In the genomic region with DNA sequence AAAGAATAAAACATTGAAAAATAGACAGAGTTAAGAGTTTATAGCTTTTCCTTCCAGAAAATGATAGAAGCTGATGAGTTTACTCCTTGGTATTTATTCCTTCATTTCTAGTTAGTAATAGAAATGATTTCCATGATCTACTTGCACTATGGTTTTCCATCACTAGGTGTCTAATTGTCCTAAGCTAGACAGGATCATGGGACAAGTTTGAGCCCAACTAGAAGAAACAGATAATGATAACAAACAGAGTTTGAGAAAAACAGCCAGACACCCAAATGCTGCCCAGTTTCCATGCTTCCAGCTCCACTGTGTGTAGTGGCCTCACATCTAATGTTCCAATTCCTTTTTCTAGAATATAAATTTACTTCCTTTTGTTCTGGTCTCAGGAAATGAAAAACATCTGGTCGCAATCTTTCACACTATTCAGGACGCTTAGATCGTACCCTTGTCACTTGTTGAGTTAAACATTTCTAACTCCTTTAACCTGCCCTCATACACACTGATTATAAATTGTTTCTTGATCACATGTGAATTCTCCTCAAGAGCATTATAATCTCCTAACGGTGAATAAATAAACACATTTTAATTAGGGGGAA, we compare ENCODE assay signal across 12 mouse cellular contexts.
A peak's percentile ranks its signal among the peaks of the same experiment; 100 is the strongest.
DNase-seq lines count a peak whose midpoint lies in the region; ATAC-seq and TF ChIP-seq lines count a peak whose summit lies in the region.
"Had no signal": no experiment of that assay in that cellular context is flagged by ENCODE, and none has a peak within 500 bp of the region (broad histone marks: within the 10 kb centered on the region; RNA-seq: fewer than 3 reads in every experiment).

No protein-coding gene starts in this region.

- no peak for DNase-seq in lung, postnatal 0 days (ENCODE audit: low spot score)
- DNase-seq in lung, postnatal 14 days: no peak
- peak; percentile 6 for DNase-seq in fibroblast of lung, adult 2 months (ENCODE audit: low read depth)
- DNase-seq in mesoderm, embryonic 11.5 days (ENCODE audit: low read depth, low spot score): peak; percentile 25
- DNase-seq in thymus, adult 2 months: no peak
- DNase-seq: adrenal gland, postnatal 10 days; cerebellum, adult 18-20 months; kidney, adult 18-20 months had no signal

- H3K4me3 ChIP-seq in intestine, postnatal 0 days (ENCODE audit: low read depth, low read length): no peak overlapping the region
- no peak overlapping the region for H3K4me3 ChIP-seq in intestine, embryonic 16.5 days (ENCODE audit: low read length)
- H3K4me3 ChIP-seq in lung, postnatal 0 days (ENCODE audit: low read depth, low read length): no peak overlapping the region
- no peak overlapping the region for H3K4me3 ChIP-seq in thymus, adult 2 months (ENCODE audit: control insufficient read depth, insufficient read depth, low read length)

- TF ChIP-seq POLR2A in thymus, adult 2 months (IDR thresholded peaks at IDR 0.05; ENCODE audit: control insufficient read depth, extremely low read depth, insufficient read depth, low read length, poor library complexity): no peak

- 63% methylated on average over 4 of the region's 4 CpGs for WGBS in intestine, postnatal 0 days
- 36% methylated on average over 4 of the region's 4 CpGs for WGBS in intestine, embryonic 16.5 days
- WGBS in lung, postnatal 0 days: 36% methylated on average over 4 of the region's 4 CpGs
- 36% methylated on average over 4 of the region's 4 CpGs for WGBS in thymus, adult 2 months

- H3K9ac ChIP-seq in intestine, postnatal 0 days (ENCODE audit: low read depth, low read length): no peak overlapping the region
- H3K9ac ChIP-seq in intestine, embryonic 16.5 days (ENCODE audit: low read depth, low read length): no peak overlapping the region
- H3K9ac ChIP-seq in lung, postnatal 0 days (replicated peaks; ENCODE audit: low read depth): no peak overlapping the region

- H3K9me3 ChIP-seq in intestine, postnatal 0 days (ENCODE audit: control insufficient read depth): no peaks in the 10 kb centered on the region
- H3K9me3 ChIP-seq in intestine, embryonic 16.5 days (ENCODE audit: control insufficient read depth, low read length): no peaks in the 10 kb centered on the region
- no peaks in the 10 kb centered on the region for H3K9me3 ChIP-seq in lung, postnatal 0 days (ENCODE audit: low read length)

- TF ChIP-seq CTCF in intestine, postnatal 0 days (IDR thresholded peaks at IDR 0.05; ENCODE audit: low read depth): peak; percentile 30; the same call in 1 of the 2 replicates
- TF ChIP-seq CTCF in lung, postnatal 0 days (IDR thresholded peaks at IDR 0.05): peak; percentile 16; the same call in 1 of the 2 replicates
- no peak for TF ChIP-seq CTCF in thymus, adult 2 months (IDR thresholded peaks at IDR 0.05; ENCODE audit: borderline replicate concordance, control insufficient read depth, extremely low read depth, insufficient read depth, low read length, poor library complexity)

- no peaks in the 10 kb centered on the region for H3K27me3 ChIP-seq in intestine, postnatal 0 days (replicated peaks; ENCODE audit: control insufficient read depth, insufficient read depth, low read length)
- H3K27me3 ChIP-seq in intestine, embryonic 16.5 days (replicated peaks; ENCODE audit: control insufficient read depth, insufficient read depth, low read length): no peaks in the 10 kb centered on the region
- H3K27me3 ChIP-seq in lung, postnatal 0 days (replicated peaks; ENCODE audit: insufficient read depth, low read length): no peaks in the 10 kb centered on the region
- H3K27me3 ChIP-seq in thymus, adult 2 months (ENCODE audit: control insufficient read depth, insufficient read depth, low read length): no peaks in the 10 kb centered on the region

- H3K36me3 ChIP-seq in intestine, postnatal 0 days (ENCODE audit: control insufficient read depth, insufficient read depth): no peaks in the 10 kb centered on the region
- H3K36me3 ChIP-seq in intestine, embryonic 16.5 days (ENCODE audit: control insufficient read depth, insufficient read depth, low read length): no peaks in the 10 kb centered on the region
- no peaks in the 10 kb centered on the region for H3K36me3 ChIP-seq in lung, postnatal 0 days (ENCODE audit: insufficient read depth, low read length)
- no peaks in the 10 kb centered on the region for H3K36me3 ChIP-seq in thymus, adult 2 months (ENCODE audit: control insufficient read depth, insufficient read depth, low read length)

- no peak for TF ChIP-seq EP300 in lung, postnatal 0 days (IDR thresholded peaks at IDR 0.05)

- no peak for ATAC-seq in intestine, postnatal 0 days
- no peak for ATAC-seq in intestine, embryonic 16.5 days
- no peak for ATAC-seq in lung, postnatal 0 days
- ATAC-seq in megakaryocyte-erythroid progenitor cell, adult 5-6 weeks (replicated peaks; ENCODE audit: low FRiP score, low TSS enrichment, poor library complexity, severe bottlenecking): no peak
- ATAC-seq: CD4-positive, CD25-positive, alpha-beta regulatory T cell, adult 4 months had no signal

- no peak overlapping the region for H3K27ac ChIP-seq in intestine, postnatal 0 days (ENCODE audit: low read depth, low read length)
- no peak overlapping the region for H3K27ac ChIP-seq in intestine, embryonic 16.5 days (ENCODE audit: low read length)
- H3K27ac ChIP-seq in lung, postnatal 0 days (ENCODE audit: low read length): no peak overlapping the region
- no peak overlapping the region for H3K27ac ChIP-seq in thymus, adult 2 months (ENCODE audit: control insufficient read depth, insufficient read depth, low read length)

- H3K4me1 ChIP-seq in intestine, postnatal 0 days (replicated peaks; ENCODE audit: control insufficient read depth, insufficient read depth, low read length): no peaks in the 10 kb centered on the region
- no peaks in the 10 kb centered on the region for H3K4me1 ChIP-seq in intestine, embryonic 16.5 days (ENCODE audit: control insufficient read depth, insufficient read depth, low read length)
- no peaks in the 10 kb centered on the region for H3K4me1 ChIP-seq in lung, postnatal 0 days (ENCODE audit: insufficient read depth, low read depth, low read length)
- no peaks in the 10 kb centered on the region for H3K4me1 ChIP-seq in thymus, adult 2 months (replicated peaks; ENCODE audit: control insufficient read depth, insufficient read depth, low read length)

- H3K4me2 ChIP-seq in intestine, postnatal 0 days (replicated peaks; ENCODE audit: low read depth): no peak overlapping the region
- no peak overlapping the region for H3K4me2 ChIP-seq in intestine, embryonic 16.5 days (ENCODE audit: low read depth, low read length)
- H3K4me2 ChIP-seq in lung, postnatal 0 days (replicated peaks; ENCODE audit: low read depth, low read length): no peak overlapping the region

Comparison
In these comparisons a context has a peak if more than half of its experiments do, and no peak if none do; other contexts are left out.
1. DNase-seq: peak in fibroblast of lung, adult 2 months (single experiment) and mesoderm, embryonic 11.5 days (single experiment); none in lung, postnatal 0 days (single experiment), lung, postnatal 14 days (single experiment) and thymus, adult 2 months (single experiment).